Mouse (Mus musculus) cerebellum, adult 2 months (tissue): Measurements from ENCODE around the gene Pck2.

Experiments
- CTCF ChIP-seq: fragments of 200-500 bp; IDR thresholded peaks from 2 replicates; pipeline ENCODE4 v1.5.1; 2011; ENCODE audit warnings: low read depth, mild to moderate bottlenecking, control low read depth, low read length, moderate library complexity, borderline replicate concordance; ENCODE audit not compliant: insufficient read depth
- POLR2A ChIP-seq: fragments of 200-500 bp; IDR thresholded peaks from 2 replicates; pipeline ENCODE4 v1.6.1; 2011; ENCODE audit warnings: low read length, control low read depth, borderline replicate concordance; ENCODE audit not compliant: insufficient read depth

DNA sequence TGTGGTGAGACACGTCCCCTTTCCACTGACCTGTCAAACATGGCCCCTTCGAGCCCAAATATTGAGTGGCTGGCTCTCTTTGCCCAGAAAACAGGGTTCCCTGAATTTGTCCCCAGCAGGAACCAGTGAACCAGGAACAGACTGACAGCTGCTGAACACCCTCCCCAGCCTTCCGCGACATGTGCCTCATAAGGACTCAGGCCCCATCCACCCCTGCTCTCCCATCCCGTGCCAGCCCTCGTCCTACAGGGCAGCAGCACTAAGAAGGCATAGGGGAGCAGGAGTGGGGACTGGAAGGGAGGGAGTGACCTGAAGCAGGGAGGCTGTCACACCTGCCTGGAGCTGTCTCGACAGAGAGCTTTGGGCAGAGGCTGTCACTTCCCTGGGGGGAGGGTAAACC is 32.3 kb upstream of the Pck2 start:
- no peak for TF ChIP-seq POLR2A
- no peak for TF ChIP-seq CTCF
